8 mouse cellular contexts compared by ENCODE assay signal in the genomic region with DNA sequence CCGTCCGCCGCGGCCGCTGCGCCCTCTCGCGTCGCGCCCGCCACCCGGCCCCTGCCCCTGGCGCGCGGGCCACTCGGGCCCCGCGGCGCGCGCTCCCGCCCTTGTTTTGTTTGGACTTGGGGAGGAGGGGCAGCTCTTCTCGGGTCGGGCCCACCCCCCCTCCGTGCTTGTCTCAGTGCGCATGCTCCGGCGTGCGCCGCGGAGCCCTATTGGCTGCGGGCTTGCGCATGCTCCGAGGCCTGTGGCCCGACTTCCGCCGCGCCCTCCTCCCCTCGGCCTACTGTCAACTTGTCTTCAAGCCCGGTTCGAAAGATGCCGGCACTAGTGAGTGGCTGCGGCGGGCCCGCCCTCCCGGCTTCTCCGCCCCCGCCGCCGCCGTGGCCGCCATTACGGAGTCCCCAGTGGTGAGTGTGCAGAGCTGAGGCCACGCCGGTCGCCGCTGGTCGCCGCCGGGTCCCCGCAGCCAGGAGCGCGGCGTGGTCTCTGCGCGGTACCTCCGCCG. TPM values are rescaled to one million over a fixed set of nuclear protein-coding genes. Genes with fewer than 3 reads are reported as not detected.
DNase-seq lines count a peak whose midpoint lies in the region; ATAC-seq and TF ChIP-seq lines count a peak whose summit lies in the region.

No protein-coding gene starts in this region.

- H3K36me3 ChIP-seq in C2C12 (ENCODE audit: control insufficient read depth, insufficient read depth): peaks cover 33% of the 10 kb centered on the region
- peaks cover 39% of the 10 kb centered on the region for H3K36me3 ChIP-seq in erythroblast, embryonic 14.5 days (ENCODE audit: control insufficient read depth)
- H3K36me3 ChIP-seq in heart, embryonic 11.5 days (ENCODE audit: control insufficient read depth, insufficient read depth, low read length): no peaks in the 10 kb centered on the region
- peaks cover 10% of the 10 kb centered on the region for H3K36me3 ChIP-seq in kidney, embryonic 16.5 days (ENCODE audit: insufficient read depth, low read length)
- H3K36me3 ChIP-seq in liver, adult 2 months (ENCODE audit: control insufficient read depth, insufficient read depth, low read length): peaks cover 2% of the 10 kb centered on the region
- H3K36me3 ChIP-seq in myocyte (ENCODE audit: control insufficient read depth, insufficient read depth): peaks cover 2% of the 10 kb centered on the region
- H3K36me3 ChIP-seq in splenic B cell, adult 2 months (ENCODE audit: control insufficient read depth, insufficient read depth, low read length, poor library complexity, severe bottlenecking): no peaks in the 10 kb centered on the region

- peak; percentile 24 for TF ChIP-seq CTCF in C2C12 (IDR thresholded peaks at IDR 0.05; ENCODE audit: control insufficient read depth, insufficient read depth, insufficient read length)
- no peak for TF ChIP-seq CTCF in brain, embryonic 14.5 days (IDR thresholded peaks at IDR 0.05; ENCODE audit: borderline replicate concordance, extremely low read depth, insufficient read depth, insufficient read length)
- no peak for TF ChIP-seq CTCF in liver, adult 2 months (IDR thresholded peaks at IDR 0.05; ENCODE audit: low read depth, low read length)

- under 1% methylated on average over 65 of the region's 68 CpGs for WGBS in heart, embryonic 11.5 days (ENCODE audit: insufficient replicate concordance)
- WGBS in kidney, embryonic 16.5 days: under 1% methylated on average over 55 of the region's 68 CpGs
- WGBS in liver, adult 2 months: under 1% methylated on average over 68 of the region's 68 CpGs

- DNase-seq in brain, embryonic 14.5 days (ENCODE audit: low read depth): peak; percentile 99
- peak; percentile 88 for DNase-seq in liver, adult 2 months (ENCODE audit: extremely low read depth, low read depth, low spot score)
- DNase-seq in splenic B cell, adult 2 months (ENCODE audit: low read depth, low spot score): peak; percentile 99

- H3K27me3 ChIP-seq in C2C12 (ENCODE audit: control insufficient read depth, insufficient read depth, insufficient read length) (no peaks in the 10 kb centered on the region), myocyte (ENCODE audit: control insufficient read depth, insufficient read depth, insufficient read length) (no peaks in the 10 kb centered on the region)
- no peaks in the 10 kb centered on the region for H3K27me3 ChIP-seq in erythroblast, embryonic 14.5 days (ENCODE audit: control insufficient read depth)
- no peaks in the 10 kb centered on the region for H3K27me3 ChIP-seq in heart, embryonic 11.5 days (ENCODE audit: control insufficient read depth, insufficient read depth, low read length)
- H3K27me3 ChIP-seq in kidney, embryonic 16.5 days (ENCODE audit: insufficient read depth, low read length): no peaks in the 10 kb centered on the region
- H3K27me3 ChIP-seq in liver, adult 2 months (ENCODE audit: control insufficient read depth, insufficient read depth, low read length): no peaks in the 10 kb centered on the region
- no peaks in the 10 kb centered on the region for H3K27me3 ChIP-seq in splenic B cell, adult 2 months (ENCODE audit: control insufficient read depth, insufficient read depth, low read length, poor library complexity, severe bottlenecking)

- H3K9me3 ChIP-seq in erythroblast, embryonic 14.5 days (ENCODE audit: control insufficient read depth, low read length): no peaks in the 10 kb centered on the region
- no peaks in the 10 kb centered on the region for H3K9me3 ChIP-seq in heart, embryonic 11.5 days (replicated peaks; ENCODE audit: control insufficient read depth, low read length)
- H3K9me3 ChIP-seq in kidney, embryonic 16.5 days (ENCODE audit: low read length): no peaks in the 10 kb centered on the region

- peak overlapping the region; percentile 87 for H3K4me2 ChIP-seq in heart, embryonic 11.5 days
- peak overlapping the region; percentile 93 for H3K4me2 ChIP-seq in kidney, embryonic 16.5 days (replicated peaks; ENCODE audit: low read depth, low read length)
- H3K4me2 ChIP-seq in myocyte (ENCODE audit: low read depth): no peak overlapping the region

- H3K9ac ChIP-seq in heart, embryonic 11.5 days (ENCODE audit: low read depth, low read length): peak overlapping the region; percentile 99
- H3K9ac ChIP-seq in kidney, embryonic 16.5 days (replicated peaks; ENCODE audit: low read length): peak overlapping the region; percentile 97
- H3K9ac ChIP-seq in liver, adult 2 months (ENCODE audit: low read depth, low read length): peak overlapping the region; percentile 100

- peak overlapping the region; percentile 95 for H3K27ac ChIP-seq in heart, embryonic 11.5 days (ENCODE audit: low read depth, low read length)
- H3K27ac ChIP-seq in kidney, embryonic 16.5 days (ENCODE audit: low read length): peak overlapping the region; percentile 99
- peak overlapping the region; percentile 96 for H3K27ac ChIP-seq in liver, adult 2 months (replicated peaks; ENCODE audit: insufficient read depth, low read depth, low read length)

- H3K4me1 ChIP-seq in erythroblast, embryonic 14.5 days (ENCODE audit: control insufficient read depth): peaks cover 44% of the 10 kb centered on the region
- H3K4me1 ChIP-seq in heart, embryonic 11.5 days (ENCODE audit: control insufficient read depth, insufficient read depth, low read length): peaks cover 29% of the 10 kb centered on the region
- H3K4me1 ChIP-seq in kidney, embryonic 16.5 days (ENCODE audit: insufficient read depth, low read length): peaks cover 36% of the 10 kb centered on the region
- H3K4me1 ChIP-seq in liver, adult 2 months (ENCODE audit: control insufficient read depth, insufficient read depth, low read length): peaks cover 23% of the 10 kb centered on the region

- H3ac ChIP-seq in C2C12 (ENCODE audit: control insufficient read depth, insufficient read length, low read depth): peak overlapping the region; percentile 98
- peak overlapping the region; percentile 77 for H3ac ChIP-seq in myocyte (ENCODE audit: control insufficient read depth, insufficient read length)

- H3K79me2 ChIP-seq in C2C12 (ENCODE audit: control insufficient read depth, insufficient read depth): peaks cover 55% of the 10 kb centered on the region
- H3K79me2 ChIP-seq in liver, adult 2 months (ENCODE audit: control insufficient read depth, insufficient read depth, low read length): peaks cover 20% of the 10 kb centered on the region
- H3K79me2 ChIP-seq in myocyte (ENCODE audit: control insufficient read depth, insufficient read depth): peaks cover 46% of the 10 kb centered on the region

- peak; percentile 98 for ATAC-seq in heart, embryonic 11.5 days (replicated peaks; ENCODE audit: insufficient number of reproducible peaks, low FRiP score, low TSS enrichment)
- ATAC-seq in kidney, embryonic 16.5 days (ENCODE audit: low FRiP score, low TSS enrichment): peak; percentile 97

- peak overlapping the region; percentile 78 for H3K4me3 ChIP-seq in C2C12 (ENCODE audit: insufficient read depth, poor library complexity, severe bottlenecking)
- peak overlapping the region; percentile 79 for H3K4me3 ChIP-seq in erythroblast, embryonic 14.5 days (replicated peaks)
- H3K4me3 ChIP-seq in heart, embryonic 11.5 days (ENCODE audit: low read depth, low read length): peak overlapping the region; percentile 99
- peak overlapping the region; percentile 90 for H3K4me3 ChIP-seq in kidney, embryonic 16.5 days (ENCODE audit: low read length)
- H3K4me3 ChIP-seq in liver, adult 2 months (ENCODE audit: insufficient read depth, low read depth, low read length): peak overlapping the region; percentile 97
- peak overlapping the region; percentile 79 for H3K4me3 ChIP-seq in myocyte

- H3K79me3 ChIP-seq in C2C12 (ENCODE audit: low read depth): peaks cover 45% of the 10 kb centered on the region

- TF ChIP-seq POLR2A in brain, embryonic 14.5 days (IDR thresholded peaks at IDR 0.05; ENCODE audit: borderline replicate concordance, extremely low read depth, insufficient read depth, insufficient read length, poor library complexity, severe bottlenecking): peak; percentile 44; the same call in 1 of the 2 replicates
- TF ChIP-seq POLR2A in liver, adult 2 months (IDR thresholded peaks at IDR 0.05; ENCODE audit: extremely low read depth, insufficient read depth, low read length): peak; percentile 70; the same call in 1 of the 2 replicates
- peak; percentile 78 for TF ChIP-seq POLR2A in myocyte (IDR thresholded peaks at IDR 0.05; ENCODE audit: insufficient read length, low read depth)

TF ChIP-seq in C2C12, 6 proteins besides CTCF, POLR2A, EP300 and RAD21 (continues in another document):
- no peak for TF ChIP-seq MYOG (IDR thresholded peaks at IDR 0.05; ENCODE audit: control insufficient read depth, extremely low read depth, insufficient read length)

TF ChIP-seq in myocyte, 11 proteins besides CTCF, POLR2A, EP300 and RAD21 (continues in another document):
- TF ChIP-seq E2F4 (IDR thresholded peaks at IDR 0.05; ENCODE audit: insufficient read depth): peak; percentile 31

RNA-seq across cellular contexts. Expression of a gene that starts 0.8 kb away (rescaled TPM):
- polyA plus RNA-seq in C2C12 (2012; fragmentation: generic; extraction: Trizol): 54.3 TPM
- 197 and 200 TPM in 2 replicates for polyA plus RNA-seq in brain, embryonic 14.5 days (2012; rRNA removed)
- polyA plus RNA-seq in erythroblast, embryonic 14.5 days (2012): 2.6 and 3.9 TPM in 2 replicates
- polyA plus RNA-seq in heart, embryonic 11.5 days (2014; fragmentation: Nextera tagmentation; extraction: Ambion mirVana): 105 and 107 TPM in 2 replicates
- 155 and 160 TPM in 2 replicates for polyA plus RNA-seq in kidney, embryonic 16.5 days (2015; fragmentation: Nextera tagmentation; extraction: Ambion mirVana)
- 43.7 and 46.2 TPM in 2 replicates for total RNA-seq in liver, adult 2 months (2014; rRNA removed)
- 27.5 and 32.6 TPM in 2 replicates for polyA plus RNA-seq in liver, adult 2 months (2012; rRNA removed)
- 54.7 TPM for polyA plus RNA-seq in myocyte (2012; fragmentation: generic; extraction: Trizol)

RNA-seq across cellular contexts. Expression of a gene that starts 33.3 kb away (rescaled TPM):
- polyA plus RNA-seq in C2C12 (2012; fragmentation: generic; extraction: Trizol): 0.15 TPM
- 19.3 and 22.5 TPM in 2 replicates for polyA plus RNA-seq in brain, embryonic 14.5 days (2012; rRNA removed)
- polyA plus RNA-seq in erythroblast, embryonic 14.5 days (2012): 0.19 and 0.24 TPM in 2 replicates
- 0.24 and 0.31 TPM in 2 replicates for polyA plus RNA-seq in heart, embryonic 11.5 days (2014; fragmentation: Nextera tagmentation; extraction: Ambion mirVana)
- polyA plus RNA-seq in kidney, embryonic 16.5 days (2015; fragmentation: Nextera tagmentation; extraction: Ambion mirVana): 0.67 and 0.76 TPM in 2 replicates
- total RNA-seq in liver, adult 2 months (2014; rRNA removed): under 0.01 TPM in 1 of 2 replicates, not detected in the other
- polyA plus RNA-seq in liver, adult 2 months (2012; rRNA removed): 0.14 and 0.44 TPM in 2 replicates
- polyA plus RNA-seq in myocyte (2012; fragmentation: generic; extraction: Trizol): 0.08 TPM

RNA-seq across cellular contexts. Expression of a gene that starts 33.3 kb away (rescaled TPM):
- 0.02 TPM for polyA plus RNA-seq in C2C12 (2012; fragmentation: generic; extraction: Trizol)
- 2.1 and 3.9 TPM in 2 replicates for polyA plus RNA-seq in brain, embryonic 14.5 days (2012; rRNA removed)
- polyA plus RNA-seq in erythroblast, embryonic 14.5 days (2012): 0.02 and 0.05 TPM in 2 replicates
- 0.44 and 0.61 TPM in 2 replicates for polyA plus RNA-seq in heart, embryonic 11.5 days (2014; fragmentation: Nextera tagmentation; extraction: Ambion mirVana)
- polyA plus RNA-seq in kidney, embryonic 16.5 days (2015; fragmentation: Nextera tagmentation; extraction: Ambion mirVana): 2.2 and 2.6 TPM in 2 replicates
- under 0.01 and 0.13 TPM in 2 replicates for total RNA-seq in liver, adult 2 months (2014; rRNA removed)
- polyA plus RNA-seq in liver, adult 2 months (2012; rRNA removed): 0.06 and 0.12 TPM in 2 replicates
- 0.20 TPM for polyA plus RNA-seq in myocyte (2012; fragmentation: generic; extraction: Trizol)

Comparison
In these comparisons a context has a peak if more than half of its experiments do, and no peak if none do; other contexts are left out.
1. Peak in every context shown above with its lines: DNase-seq, ATAC-seq, H3K4me3 ChIP-seq and H3K27ac ChIP-seq.
2. RNA of a gene that starts 33.3 kb away (polyA plus RNA-seq): 19.3 to 22.5 TPM in brain, embryonic 14.5 days; 0.67 to 0.76 TPM in kidney, embryonic 16.5 days, 0.14 to 0.44 TPM in liver, adult 2 months, 0.24 to 0.31 TPM in heart, embryonic 11.5 days, 0.19 to 0.24 TPM in erythroblast, embryonic 14.5 days, 0.15 TPM in C2C12 (single experiment) and 0.08 TPM in myocyte (single experiment); every median in the first group is over 10 times any median in the second.